In the genomic region with DNA sequence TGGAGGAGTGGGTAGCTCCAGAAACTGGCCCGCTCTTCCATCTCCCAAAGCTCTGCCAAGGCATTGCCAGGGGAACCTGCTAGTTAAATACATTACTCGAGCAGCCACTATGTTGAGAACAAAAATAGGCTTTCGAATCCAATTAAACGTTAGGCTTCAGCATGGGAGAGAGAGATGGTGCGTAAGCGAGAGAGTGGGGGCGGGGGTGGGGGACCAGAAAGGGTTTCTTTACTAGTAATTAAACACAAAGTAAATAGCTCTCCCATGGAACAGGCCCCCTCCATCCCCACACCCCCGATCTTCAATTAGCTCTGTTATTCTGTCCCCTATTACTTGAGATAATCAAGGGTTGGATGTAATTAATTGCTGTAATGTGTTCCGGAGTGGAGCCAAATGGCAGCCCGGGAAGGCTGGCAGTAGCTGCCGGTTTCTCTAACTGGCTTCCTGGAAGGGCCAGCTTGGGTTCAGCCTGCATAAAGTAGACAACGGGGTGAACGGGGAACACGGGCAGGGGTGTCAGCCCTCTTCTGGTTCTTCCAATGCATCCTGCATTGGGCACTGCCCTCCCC, we compare ENCODE assay signal across 12 mouse cellular contexts. TPM values are rescaled to one million over a fixed set of nuclear protein-coding genes. Genes with fewer than 3 reads are reported as not detected.
A peak's percentile ranks its signal among the peaks of the same experiment; 100 is the strongest.
DNase-seq lines count a peak whose midpoint lies in the region; ATAC-seq and TF ChIP-seq lines count a peak whose summit lies in the region.
"Had no signal": no experiment of that assay in that cellular context is flagged by ENCODE, and none has a peak within 500 bp of the region (broad histone marks: within the 10 kb centered on the region; RNA-seq: fewer than 3 reads in every experiment).

No protein-coding gene starts in this region.

- H3K9me3 ChIP-seq in hindbrain, embryonic 15.5 days = no peaks in the 10 kb centered on the region
- no peaks in the 10 kb centered on the region for H3K9me3 ChIP-seq in hindbrain, embryonic 10.5 days
- H3K9me3 ChIP-seq: heart, embryonic 15.5 days had no signal

- H3K4me3 ChIP-seq in hindbrain, embryonic 15.5 days = no peak overlapping the region
- H3K4me3 ChIP-seq in hindbrain, embryonic 10.5 days = no peak overlapping the region
- H3K4me3 ChIP-seq in left cerebral cortex, adult 2 months = no peak overlapping the region
- H3K4me3 ChIP-seq: heart, embryonic 15.5 days; myocyte had no signal

- peak overlapping the region; percentile 53 for H3K27ac ChIP-seq in hindbrain, embryonic 15.5 days (replicated peaks)
- H3K27ac ChIP-seq in hindbrain, embryonic 10.5 days = no peak overlapping the region
- no peak overlapping the region; the same call in 1 of the 2 replicates for H3K27ac ChIP-seq in left cerebral cortex, adult 2 months
- H3K27ac ChIP-seq: heart, embryonic 15.5 days; stomach, postnatal 0 days had no signal

- no peak overlapping the region for H3K9ac ChIP-seq in hindbrain, embryonic 15.5 days
- H3K9ac ChIP-seq: heart, embryonic 15.5 days had no signal

- WGBS in hindbrain, embryonic 15.5 days = 40% methylated on average over 14 of the region's 14 CpGs
- WGBS in hindbrain, embryonic 10.5 days = 83% methylated on average over 14 of the region's 14 CpGs

- no peak overlapping the region for H3K4me2 ChIP-seq in hindbrain, embryonic 15.5 days
- H3K4me2 ChIP-seq: heart, embryonic 15.5 days had no signal

- intact Hi-C loops in left cerebral cortex, adult 2 months (cut with DNase I) = no loop called here
- intact Hi-C loops in gastrocnemius, postnatal 36 days (cut with DNase I) = no loop called here

- peak; percentile 72; the same call in 1 of the 2 replicates for ATAC-seq in hindbrain, embryonic 15.5 days (ENCODE audit: low FRiP score, low read depth)
- peak; percentile 93 for ATAC-seq in frontal cortex, adult (ENCODE audit: low TSS enrichment)
- ATAC-seq in CD4-positive, CD25-positive, alpha-beta regulatory T cell, adult 4 months = no peak

- no peak for DNase-seq in hindbrain, embryonic 10.5 days (ENCODE audit: low spot score)
- DNase-seq in left cerebral cortex, adult 2 months (ENCODE audit: extremely low spot score in 1 of 2, low spot score in 2 of 2) = peak; percentile 29 to 35
- peak; percentile 5 for DNase-seq in retina, postnatal 7 days (ENCODE audit: low read depth, low spot score)
- no peak for DNase-seq in urinary bladder, adult 18-20 months (ENCODE audit: low spot score in 2 of 2)
- DNase-seq in gastrocnemius, postnatal 36 days = no peak
- DNase-seq: adrenal gland, postnatal 14 days had no signal

- no peaks in the 10 kb centered on the region for H3K36me3 ChIP-seq in hindbrain, embryonic 15.5 days
- H3K36me3 ChIP-seq in hindbrain, embryonic 10.5 days = no peaks in the 10 kb centered on the region
- H3K36me3 ChIP-seq: heart, embryonic 15.5 days had no signal

- TF ChIP-seq CTCF in left cerebral cortex, adult 2 months (IDR thresholded peaks at IDR 0.05) = no peak

- peaks cover 16% of the 10 kb centered on the region for H3K4me1 ChIP-seq in hindbrain, embryonic 15.5 days (replicated peaks)
- H3K4me1 ChIP-seq in hindbrain, embryonic 10.5 days (replicated peaks) = peaks cover 9% of the 10 kb centered on the region
- H3K4me1 ChIP-seq: heart, embryonic 15.5 days had no signal

- no peaks in the 10 kb centered on the region for H3K27me3 ChIP-seq in hindbrain, embryonic 15.5 days
- no peaks in the 10 kb centered on the region for H3K27me3 ChIP-seq in hindbrain, embryonic 10.5 days (ENCODE audit: insufficient read depth, poor library complexity, severe bottlenecking)
- H3K27me3 ChIP-seq: heart, embryonic 15.5 days had no signal

RNA-seq across cellular contexts. Expression of gene Card11, which starts 59.4 kb away (rescaled TPM):
- polyA plus RNA-seq in hindbrain, embryonic 15.5 days (2015; fragmentation: Nextera tagmentation; extraction: Ambion mirVana) = 0.09 and 0.25 TPM in 2 replicates
- polyA plus RNA-seq in hindbrain, embryonic 10.5 days (2016; fragmentation: Nextera tagmentation; extraction: Ambion mirVana) = 0.05 and 0.17 TPM in 2 replicates
- under 1 TPM; 0.18 to 0.33 TPM for total RNA-seq in left cerebral cortex, adult 2 months (2021)
- 10 to 100 TPM; 43.6 to 81.1 TPM for polyA plus RNA-seq in CD4-positive, CD25-positive, alpha-beta regulatory T cell, adult 4 months (2017; shearing (Covaris generic))
- total RNA-seq in gastrocnemius, postnatal 36 days (2021) = 1 to 10 TPM in 1 of 2 experiments, under 1 TPM in 1; 0.51 to 1.1 TPM

Comparison
In these comparisons a context has a peak if more than half of its experiments do, and no peak if none do; other contexts are left out.
1. DNase-seq: peak in left cerebral cortex, adult 2 months (2 of 2) and retina, postnatal 7 days (single experiment); none in hindbrain, embryonic 10.5 days (single experiment), urinary bladder, adult 18-20 months (0 of 2) and gastrocnemius, postnatal 36 days (0 of 2).
2. RNA of gene Card11, which starts 59.4 kb away (polyA plus RNA-seq): 43.6 to 81.1 TPM in CD4-positive, CD25-positive, alpha-beta regulatory T cell, adult 4 months; 0.09 to 0.25 TPM in hindbrain, embryonic 15.5 days and 0.05 to 0.17 TPM in hindbrain, embryonic 10.5 days; every median in the first group is over 10 times any median in the second.